Mouse (Mus musculus) cerebral cortex, adult 2 months (tissue): ENCODE results near the gene Sema6b.

Experiments used
- WGBS: fragments of 180-500 bp; shearing (Covaris S2); methylation state at CpG from one replicate; pipeline ENCODE4 v1.1.7; 2018; 5-methylcytosine and 5-hydroxymethylcytosine counted together

The Sema6b gene

DNA sequence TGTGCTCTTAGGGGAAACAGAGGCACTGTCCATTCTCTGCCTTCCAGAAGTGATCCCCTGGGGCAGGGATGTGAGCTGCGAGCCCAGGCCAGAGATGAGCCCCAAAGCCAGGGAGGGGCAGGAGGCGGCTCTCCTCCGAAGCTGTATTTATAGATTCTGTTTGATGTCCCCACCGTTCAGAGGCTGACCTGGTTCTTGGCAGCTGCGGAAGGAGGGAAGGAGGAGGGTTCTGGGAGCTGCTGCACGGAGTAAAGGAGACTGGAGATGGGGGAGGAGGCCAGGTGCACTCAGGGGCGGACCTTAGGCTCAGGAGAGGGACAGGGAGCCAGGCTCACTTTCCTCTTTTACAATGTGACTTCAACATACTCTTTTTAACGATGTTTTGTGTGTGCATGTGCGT, 6.0 kb upstream of the Sema6b start:
- WGBS = 37% methylated on average over 9 of the region's 9 CpGs

GRCm38 (mm10) chr17:56144546-56144945, 4.4 kb upstream of the Sema6b start:
- 83% methylated on average over 9 of the region's 9 CpGs for WGBS

DNA sequence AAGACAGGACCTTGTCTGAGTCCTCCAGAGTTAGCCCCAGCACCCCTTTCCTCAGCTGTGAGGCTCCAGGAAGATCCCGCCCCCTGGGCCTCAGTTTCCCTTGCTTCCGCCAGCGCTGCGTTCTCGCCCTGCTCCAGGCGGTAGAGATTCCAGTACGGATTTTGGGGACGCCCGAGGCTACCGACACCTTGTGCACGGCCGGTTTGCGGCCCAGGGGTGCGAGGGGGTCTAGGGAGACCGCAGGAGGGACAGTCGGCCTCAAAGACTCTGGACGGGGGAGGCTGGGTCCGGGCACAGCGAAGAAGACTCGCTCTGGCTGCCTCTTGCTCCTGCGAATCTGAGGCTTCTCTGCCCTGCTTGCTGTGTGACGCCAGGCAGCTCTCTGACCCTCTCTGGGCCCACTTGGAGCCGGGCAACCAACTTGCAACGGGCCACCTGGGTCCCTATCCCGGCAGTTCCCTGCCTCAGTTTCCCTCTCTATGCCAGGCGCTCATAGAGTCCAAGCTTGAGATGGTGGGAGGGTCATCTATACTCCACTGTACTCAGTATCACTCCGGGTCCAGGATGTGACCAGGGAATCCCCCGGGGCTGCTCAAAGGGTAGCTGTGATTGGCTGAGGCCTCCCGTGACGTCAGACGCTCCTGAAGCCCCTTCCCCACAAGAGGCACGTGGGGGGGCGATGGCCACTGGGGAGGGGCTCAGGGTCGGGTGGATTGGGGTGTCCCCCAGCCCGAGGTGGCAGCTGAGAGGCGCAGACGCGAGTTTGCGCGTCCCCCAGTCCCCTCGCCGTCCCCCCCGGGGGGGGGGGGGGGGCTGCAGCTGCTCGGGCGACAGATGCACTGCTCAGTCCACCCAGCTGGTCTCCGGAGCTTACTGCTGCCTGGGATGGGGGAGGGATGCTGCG, 1.8 kb upstream of the Sema6b start:
- 3% methylated on average over 42 of the region's 47 CpGs for WGBS

DNA sequence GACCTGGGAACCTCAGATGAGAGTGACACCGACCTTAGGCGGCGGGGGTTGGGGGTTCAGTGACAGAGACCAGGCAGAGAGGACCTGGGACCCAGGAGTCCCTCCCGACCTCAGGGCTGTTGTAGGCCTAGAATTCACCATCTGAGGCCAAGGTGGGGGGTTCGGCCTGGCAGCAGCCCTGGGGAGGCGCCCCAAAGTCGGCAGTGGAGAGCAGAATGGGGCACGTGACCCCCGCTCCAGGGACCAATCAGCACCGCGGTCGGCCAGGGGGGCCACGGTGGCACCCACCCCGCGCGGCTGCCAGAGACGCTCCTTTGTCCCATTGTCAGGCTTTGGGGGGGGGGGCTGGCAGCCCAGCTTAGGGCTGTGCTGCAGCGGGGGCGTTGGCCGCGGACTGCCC, 788 bp downstream of the Sema6b start:
- 10% methylated on average over 19 of the region's 21 CpGs for WGBS

DNA sequence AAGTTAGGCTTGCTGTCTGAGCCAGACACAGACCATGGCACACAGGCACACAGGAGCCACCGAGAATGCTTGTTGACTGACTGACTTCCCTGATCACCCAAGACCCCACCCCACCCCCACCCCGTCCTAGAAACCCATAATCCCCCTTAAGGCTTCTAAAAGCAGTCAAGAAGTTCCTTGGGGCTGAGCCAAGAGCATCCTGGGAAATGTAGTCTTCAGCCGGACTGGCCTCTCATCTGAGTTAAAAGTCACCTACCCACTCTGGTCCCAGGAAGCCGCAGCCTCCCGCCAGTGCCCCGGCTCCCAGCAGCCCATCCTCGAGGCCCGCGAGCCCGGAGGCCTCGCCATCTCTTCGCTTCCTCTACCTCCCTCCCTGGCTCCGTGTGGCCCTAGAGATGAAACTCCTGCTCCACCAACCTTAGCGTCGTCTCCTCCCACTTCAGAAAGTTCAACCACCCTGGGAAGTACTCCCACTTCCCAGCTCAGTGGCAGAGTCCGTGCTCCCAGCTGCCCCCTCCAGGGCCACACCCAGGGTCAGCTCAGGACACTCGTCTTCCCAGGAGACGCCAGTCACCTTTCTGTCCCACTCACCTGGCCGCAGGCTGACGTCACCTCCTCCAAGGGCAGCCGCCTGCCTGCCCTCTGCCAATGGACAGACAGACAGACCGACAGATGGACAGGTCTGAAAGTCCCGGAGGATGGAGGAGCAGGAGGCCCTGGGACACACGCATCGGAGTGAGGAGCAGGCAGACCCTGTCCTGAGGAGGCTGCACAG, 2.1 kb downstream of the Sema6b start:
- WGBS = 32% methylated on average over 25 of the region's 25 CpGs

GRCm38 (mm10) chr17:56136558-56136957, 3.6 kb downstream of the Sema6b start:
- WGBS = 85% methylated on average over 7 of the region's 7 CpGs

- 3% methylated on average over 27 of the region's 27 CpGs for WGBS
Observed at GRCm38 (mm10) chr17:56134463-56134971, 5.6 kb downstream of the Sema6b start.

DNA sequence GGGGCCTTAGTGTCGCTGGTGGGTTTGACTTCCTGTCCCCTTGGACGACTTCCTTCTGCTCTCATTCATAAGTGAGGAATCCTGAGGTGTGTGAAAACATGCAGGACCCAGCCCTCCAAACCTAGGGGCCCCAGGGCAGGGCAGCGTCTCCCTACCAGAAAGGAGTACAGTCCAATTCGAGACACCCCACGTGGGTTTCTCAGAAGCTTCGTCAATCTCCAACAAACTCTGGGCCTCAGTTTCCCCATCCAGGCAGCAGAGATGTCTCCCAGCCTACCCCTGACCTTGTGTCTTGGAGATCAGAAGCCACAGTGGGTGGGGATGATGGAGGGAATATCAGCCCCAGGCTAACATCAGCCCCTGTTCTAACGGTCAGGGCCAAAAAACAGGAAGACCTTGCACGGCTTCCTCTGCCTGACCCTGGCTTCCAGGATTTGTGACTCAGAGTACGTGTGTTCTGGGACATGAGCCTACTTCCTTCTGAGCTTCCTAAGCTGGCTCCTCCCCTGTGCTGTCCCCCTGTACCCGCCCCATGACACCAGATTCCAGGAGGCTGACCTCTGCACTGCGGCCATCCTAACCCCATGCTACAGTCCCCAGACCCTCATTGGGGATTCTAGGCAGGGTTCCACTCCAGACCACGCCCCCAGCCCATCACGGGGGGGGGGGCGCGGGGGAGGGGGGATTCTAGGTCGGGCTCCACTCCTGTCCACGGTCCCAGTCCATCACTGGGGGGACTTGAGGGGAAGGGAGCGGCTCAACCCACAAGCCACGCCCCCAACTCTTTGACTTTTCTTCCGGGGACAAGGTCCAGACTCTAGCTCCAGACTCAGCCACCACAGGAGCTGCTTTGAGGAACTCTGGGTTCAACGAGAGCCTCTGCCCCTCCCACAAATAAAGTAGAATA, 6.4 kb downstream of the Sema6b start:
- 27% methylated on average over 21 of the region's 21 CpGs for WGBS

DNA sequence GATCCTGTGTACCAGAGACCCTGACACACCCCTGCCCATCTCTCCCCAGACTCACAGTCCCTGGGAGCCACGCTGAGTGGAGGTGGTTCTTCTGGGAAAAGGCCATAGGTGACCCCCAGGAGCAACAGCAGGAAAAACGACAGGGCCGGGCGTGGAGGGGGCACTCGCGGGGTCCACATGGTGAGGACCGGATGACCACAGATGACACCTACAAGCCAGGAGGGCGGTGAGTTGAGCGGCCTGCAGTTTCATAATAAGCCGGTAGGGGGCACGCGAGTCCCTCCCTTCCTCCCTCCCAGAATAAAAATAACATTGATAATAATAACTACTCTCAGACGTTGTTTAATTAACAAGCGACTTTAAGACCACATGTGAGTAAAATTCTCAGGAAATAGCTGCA, 7.5 kb downstream of the Sema6b start:
- 7% methylated on average over 14 of the region's 14 CpGs for WGBS

DNA sequence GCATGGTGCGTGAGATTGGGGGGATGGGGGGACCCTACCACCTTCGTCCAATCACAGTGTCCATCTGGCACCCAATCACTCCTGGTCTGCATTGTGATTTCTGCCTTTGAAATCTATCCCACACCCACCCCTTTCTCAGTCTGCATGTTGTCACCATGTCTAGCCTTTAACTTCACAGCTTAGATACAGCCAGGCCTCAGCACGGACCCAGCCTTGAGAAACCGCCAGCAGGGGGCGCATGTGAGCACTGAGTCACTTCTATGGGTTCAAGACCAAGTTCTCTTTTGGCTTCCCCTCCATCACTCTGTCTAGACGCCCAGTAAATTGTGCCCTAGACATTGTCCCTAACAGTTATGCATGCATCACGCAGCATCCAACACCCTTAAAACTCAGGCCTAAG, 8.3 kb downstream of the Sema6b start:
- WGBS = 41% methylated on average over 7 of the region's 7 CpGs

- WGBS = 88% methylated on average over 10 of the region's 10 CpGs
Observed at GRCm38 (mm10) chr17:56131136-56131535, 9.0 kb downstream of the Sema6b start.

DNA sequence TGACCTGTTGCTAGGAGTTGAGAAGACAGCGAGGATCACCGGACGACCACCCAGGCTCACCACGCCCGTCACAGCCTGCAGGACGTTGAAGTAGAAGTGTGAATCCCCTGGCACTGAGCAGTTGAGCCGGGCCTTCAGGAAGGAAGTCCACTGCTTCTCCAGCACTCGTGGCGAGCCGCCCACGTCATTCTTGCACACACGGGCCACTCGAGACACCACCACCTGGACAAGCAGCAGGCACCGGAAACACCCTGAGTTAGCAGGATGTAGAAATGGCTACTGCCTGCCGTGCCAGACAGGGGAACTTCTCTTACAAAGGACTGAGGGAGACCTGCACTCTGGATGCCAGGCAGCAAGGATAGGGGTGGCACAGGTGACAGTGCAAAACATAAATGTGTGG, 11.9 kb downstream of the Sema6b start:
- WGBS = 59% methylated on average over 15 of the region's 15 CpGs

GRCm38 (mm10) chr17:56126175-56126574, 14.0 kb downstream of the Sema6b start:
- 77% methylated on average over 11 of the region's 11 CpGs for WGBS

DNA sequence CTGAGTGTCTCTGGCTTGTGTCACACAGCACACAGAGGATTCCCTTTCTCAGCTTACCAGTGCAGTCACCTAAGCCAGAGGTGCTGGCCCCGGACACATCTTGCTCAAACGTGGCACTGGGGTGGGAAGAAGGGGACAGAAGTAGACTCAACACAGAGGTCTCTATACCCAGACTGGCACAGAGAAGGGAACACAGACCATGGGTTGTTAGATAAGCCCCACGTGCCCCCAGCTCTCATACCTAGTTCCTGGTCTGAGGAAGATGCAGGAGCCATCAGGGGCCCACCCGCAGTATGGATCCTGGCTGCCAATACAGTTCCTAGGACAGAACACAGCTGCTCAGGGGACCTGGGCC, 14.9 kb downstream of the Sema6b start:
- 93% methylated on average over 4 of the region's 4 CpGs for WGBS

DNA sequence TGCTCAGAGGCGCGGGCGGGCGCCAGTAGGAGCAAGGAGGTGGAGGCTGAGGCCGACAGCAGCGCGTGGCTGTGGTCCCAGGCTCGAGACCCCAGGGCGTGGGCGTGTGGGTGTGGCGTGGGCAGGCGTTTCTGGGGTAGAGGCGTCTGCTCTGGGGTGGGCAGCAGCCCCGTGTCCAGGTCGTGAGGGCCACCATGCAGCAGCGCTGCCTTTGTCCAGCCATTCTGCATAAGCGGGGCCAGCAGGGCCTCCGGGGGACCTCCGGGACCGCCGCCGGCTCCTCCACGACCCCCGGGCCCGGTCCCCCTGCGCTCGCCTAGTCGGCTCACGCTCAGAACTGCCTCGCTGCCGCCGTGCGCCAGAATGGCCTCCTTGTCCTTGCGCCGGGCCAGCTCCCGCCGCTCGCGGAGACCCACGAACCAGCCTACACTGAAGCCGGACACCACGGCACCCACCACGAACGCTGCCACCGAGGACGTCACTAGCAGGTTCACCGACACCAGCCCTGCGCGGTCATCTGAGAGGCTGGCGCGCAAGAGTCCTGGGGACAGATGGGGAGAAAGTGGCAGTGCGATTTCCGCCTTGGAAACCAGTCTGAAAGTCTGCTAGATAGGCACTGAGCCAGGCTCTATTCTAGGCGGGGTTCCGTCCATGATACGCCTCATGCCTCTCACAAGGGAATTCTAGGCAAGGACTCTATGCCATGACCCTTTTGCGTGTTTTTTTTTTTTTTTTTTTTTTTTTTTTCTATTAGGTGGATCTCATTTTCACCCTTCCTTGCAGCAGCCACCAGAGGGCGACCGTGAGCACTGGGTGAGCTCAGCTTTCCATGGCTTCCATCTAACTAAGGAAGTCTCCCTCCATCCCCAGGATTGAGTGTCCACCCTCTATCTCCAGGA, 15.5 kb downstream of the Sema6b start:
- WGBS = 40% methylated on average over 59 of the region's 59 CpGs

GRCm38 (mm10) chr17:56123681-56124340, 16.3 kb downstream of the Sema6b start:
- WGBS = 63% methylated on average over 59 of the region's 59 CpGs

DNA sequence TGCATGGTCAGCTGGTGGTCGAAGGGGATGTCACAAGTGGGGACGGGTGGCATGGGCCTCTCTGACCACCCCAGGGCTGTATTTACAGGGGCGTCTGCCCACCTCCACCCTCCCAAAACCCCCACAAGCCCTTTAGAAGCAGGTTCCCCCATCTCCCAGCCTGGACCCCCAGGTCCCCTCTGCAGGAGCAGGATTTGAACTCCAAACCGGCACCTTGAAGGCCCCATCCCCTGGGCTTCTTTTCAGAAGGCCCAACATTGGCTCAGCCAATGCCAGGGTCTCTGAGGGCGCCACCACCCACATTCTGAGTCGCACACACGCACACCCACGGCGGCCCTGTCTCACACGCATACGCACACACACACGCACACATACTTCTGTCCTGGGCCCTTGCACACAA, 17.0 kb downstream of the Sema6b start:
- 91% methylated on average over 12 of the region's 12 CpGs for WGBS

DNA sequence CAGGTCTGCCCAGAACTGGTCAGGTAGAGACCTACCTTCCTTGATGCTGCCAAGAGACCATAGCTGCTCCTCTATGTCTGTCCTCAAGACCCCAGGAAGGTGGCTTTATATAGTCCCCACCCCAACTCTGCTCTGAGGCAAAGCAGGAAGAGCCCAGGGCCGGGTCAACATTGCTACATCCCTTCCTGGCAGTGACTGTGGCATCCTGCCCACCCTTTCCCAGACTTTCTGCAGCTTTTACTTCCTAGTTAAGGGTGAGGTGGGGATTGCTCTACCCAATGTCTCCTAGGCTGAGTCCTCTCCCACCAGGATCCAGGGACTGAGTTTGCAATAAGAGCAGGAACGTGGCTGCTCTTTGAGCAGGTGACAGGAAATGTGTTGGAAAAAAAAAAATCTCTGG, 18.3 kb downstream of the Sema6b start, which contains the start of gene Lrg1:
Gene Lrg1 (minus strand): TSS at position 176 of the 400 bp plus-strand sequence.
- WGBS = 60% methylated on average over 2 of the region's 2 CpGs

GRCm38 (mm10) chr17:56119981-56120880, 19.9 kb downstream of the Sema6b start:
- 7% methylated on average over 66 of the region's 66 CpGs for WGBS
